Mouse (Mus musculus) embryonic facial prominence, embryonic 11.5 days (tissue): ENCODE measurements around the gene Gdf5. TPM values are rescaled to one million over a fixed set of nuclear protein-coding genes. Genes with fewer than 3 reads are reported as not detected.
A peak's percentile ranks its signal among the peaks of the same experiment; 100 is the strongest.

Experiments used
- ATAC-seq: fragments of 200-750 bp; cut with Nextera tagmentation; replicated peaks from 2 replicates; pipeline ENCODE4 v1.8.0; 2017; ENCODE audit warnings: low read depth; ENCODE audit not compliant: insufficient number of reproducible peaks, low FRiP score, low TSS enrichment
- DNase-seq: peaks from one replicate; pipeline ENCODE4 v3.0.0-alpha.2; 2015; ENCODE audit warnings: low spot score
- H3K27ac ChIP-seq: fragments of 300-500 bp; sonication (generic); replicated peaks from 2 replicates; pipeline ENCODE4 v1.5.1; 2014; ENCODE audit warnings: mild to moderate bottlenecking, low read depth, low read length, control low read depth
- H3K27me3 ChIP-seq: fragments of 300-500 bp; sonication (generic); 2 replicates; pipeline ENCODE4 v1.6.1; 2014; ENCODE audit warnings: mild to moderate bottlenecking, low read length, moderate library complexity, mixed read lengths; ENCODE audit not compliant: control insufficient read depth, insufficient read depth
- H3K36me3 ChIP-seq: fragments of 300-500 bp; sonication (generic); replicated peaks from 2 replicates; pipeline ENCODE4 v1.6.1; 2014; ENCODE audit warnings: low read depth, mild to moderate bottlenecking, low read length, moderate library complexity, mixed read lengths; ENCODE audit not compliant: control insufficient read depth, insufficient read depth
- H3K4me1 ChIP-seq: fragments of 300-500 bp; sonication (generic); 2 replicates; pipeline ENCODE4 v1.6.1; 2014; ENCODE audit warnings: low read length, mixed read lengths; ENCODE audit not compliant: control insufficient read depth, insufficient read depth
- H3K4me2 ChIP-seq: fragments of 300-500 bp; sonication (generic); 2 replicates; pipeline ENCODE4 v1.6.1; 2014; ENCODE audit warnings: low read depth, mild to moderate bottlenecking, control low read depth, low read length, moderate library complexity
- H3K4me3 ChIP-seq: fragments of 300-500 bp; sonication (generic); 2 replicates; pipeline ENCODE4 v1.5.1; 2014; ENCODE audit warnings: low read depth, low read length, control low read depth
- H3K9ac ChIP-seq: fragments of 300-500 bp; sonication (generic); replicated peaks from 2 replicates; pipeline ENCODE4 v1.6.1; 2014; ENCODE audit warnings: mild to moderate bottlenecking, control low read depth, low read length
- H3K9me3 ChIP-seq: fragments of 300-500 bp; sonication (generic); replicated peaks from 2 replicates; pipeline ENCODE4 v1.6.1; 2016; ENCODE audit warnings: mild to moderate bottlenecking, low read length, inconsistent platforms, mixed read lengths; ENCODE audit not compliant: control insufficient read depth
- WGBS: fragments of 180-500 bp; shearing (Covaris S2); extraction: QIAGEN DNeasy Blood & Tissue Kit; methylation state at CpG from one replicate; pipeline ENCODE4 v1.1.7; 2014; 5-methylcytosine and 5-hydroxymethylcytosine counted together
- polyA plus RNA-seq: library from polyadenylated mRNA; unstranded; fragments of >200 nt; fragmentation: Nextera tagmentation; extraction: Ambion mirVana; gene quantifications from 2 replicates; pipeline ENCODE4 v1.2.1, GENCODE M21; 2014

Gdf5 gene
- 3.2 TPM in 2 replicates for polyA plus RNA-seq

DNA sequence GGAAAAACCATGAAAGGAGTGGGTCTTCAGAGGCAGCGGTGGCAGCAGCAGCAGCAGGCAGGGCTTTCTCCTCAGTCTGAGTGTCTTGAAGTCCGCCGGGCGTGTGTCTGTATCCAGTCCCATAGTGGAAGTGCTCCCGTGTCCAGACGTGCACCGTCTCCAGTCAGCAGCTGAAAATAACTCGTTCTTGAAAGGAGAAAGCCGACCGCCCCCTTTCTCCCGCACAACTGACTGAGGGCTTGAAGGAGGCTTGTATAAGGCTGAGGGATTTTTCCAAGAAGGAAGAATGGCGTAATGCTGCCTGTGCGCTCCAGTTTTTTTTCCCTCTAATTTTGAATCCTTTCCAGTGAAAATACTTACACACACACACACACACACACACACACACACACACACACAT lies at the start of gene Gdf5:
Gene Gdf5, minus strand, starts transcription at position 244 of the 400 bp plus-strand sequence.
- DNase-seq (peak; percentile 41), ATAC-seq (no peak)
- Histone ChIP-seq H3K4me3 (no peak within 1 kb of the TSS), H3K4me2 (peak within 1 kb of the TSS; percentile 17; the same call in 1 of the 2 replicates), H3K9me3 (no peaks in the 10 kb centered on the region), H3K27me3 (no peaks in the 10 kb centered on the region), H3K27ac (0 out of 2 replicates have a peak within 1 kb of the TSS, but pooled peaks have one; percentile 47), H3K36me3 (no peaks in the 10 kb centered on the region), H3K4me1 (peaks cover 13% of the 10 kb centered on the region; the same call in 1 of the 2 replicates), H3K9ac (no peak within 1 kb of the TSS)
- 41% methylated on average over 13 of the region's 13 CpGs for WGBS

DNA sequence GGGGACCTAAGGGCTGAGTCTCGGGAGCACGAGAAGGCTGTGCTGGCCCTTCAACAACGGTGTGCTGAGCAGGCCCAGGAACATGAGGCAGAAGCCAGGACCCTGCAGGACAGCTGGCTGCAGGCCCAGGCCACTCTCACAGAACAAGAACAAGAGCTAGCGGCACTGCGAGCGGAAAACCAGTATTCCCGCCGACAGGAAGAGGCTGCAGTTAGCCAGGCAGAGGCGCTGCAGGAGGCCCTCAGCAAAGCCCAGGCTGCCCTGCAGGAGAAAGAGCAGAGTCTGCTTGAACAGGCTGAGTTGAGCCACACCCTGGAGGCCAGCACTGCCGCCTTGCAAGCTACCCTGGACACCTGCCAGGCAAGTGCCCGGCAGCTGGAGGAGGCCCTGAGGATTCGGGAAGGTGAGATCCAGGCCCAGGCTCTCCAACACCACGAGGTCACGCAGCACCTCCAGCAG lies 46.7 kb upstream of the Gdf5 start:
- no peak overlapping the region for H3K27ac ChIP-seq
- DNase-seq (no peak), ATAC-seq (no peak)
- H3K4me2 ChIP-seq, result no peak overlapping the region
- peaks cover 32% of the 10 kb centered on the region for H3K36me3 ChIP-seq
- H3K4me3 ChIP-seq, result no peak overlapping the region
- H3K27me3 ChIP-seq, result no peaks in the 10 kb centered on the region
- no peaks in the 10 kb centered on the region for H3K4me1 ChIP-seq
- no peaks in the 10 kb centered on the region for H3K9me3 ChIP-seq
- H3K9ac ChIP-seq, result no peak overlapping the region
- WGBS, result 88% methylated on average over 14 of the region's 14 CpGs

DNA sequence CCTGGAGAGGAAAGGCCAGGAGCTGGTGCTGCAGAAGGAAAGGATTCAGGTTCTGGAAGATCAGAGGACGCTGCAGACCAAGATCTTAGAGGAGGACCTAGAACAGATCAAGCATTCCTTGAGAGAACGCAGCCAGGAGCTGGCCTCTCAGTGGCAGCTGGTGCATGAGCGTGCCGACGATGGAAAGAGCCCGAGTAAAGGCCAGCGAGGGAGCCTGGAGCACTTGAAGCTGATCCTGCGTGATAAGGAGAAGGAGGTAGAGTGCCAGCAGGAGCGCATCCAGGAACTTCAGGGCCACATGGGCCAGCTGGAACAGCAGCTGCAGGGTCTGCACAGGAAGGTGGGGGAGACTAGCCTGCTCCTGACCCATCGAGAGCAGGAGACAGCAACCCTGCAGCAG lies 46.0 kb upstream of the Gdf5 start:
- H3K27me3 ChIP-seq, result no peaks in the 10 kb centered on the region
- DNase-seq (no peak), ATAC-seq (no peak)
- no peak overlapping the region for H3K4me2 ChIP-seq
- 91% methylated on average over 10 of the region's 10 CpGs for WGBS
- H3K9me3 ChIP-seq, result no peaks in the 10 kb centered on the region
- no peak overlapping the region for H3K9ac ChIP-seq
- H3K4me1 ChIP-seq, result no peaks in the 10 kb centered on the region
- no peak overlapping the region for H3K27ac ChIP-seq
- H3K4me3 ChIP-seq, result no peak overlapping the region
- H3K36me3 ChIP-seq, result peaks cover 30% of the 10 kb centered on the region

DNA sequence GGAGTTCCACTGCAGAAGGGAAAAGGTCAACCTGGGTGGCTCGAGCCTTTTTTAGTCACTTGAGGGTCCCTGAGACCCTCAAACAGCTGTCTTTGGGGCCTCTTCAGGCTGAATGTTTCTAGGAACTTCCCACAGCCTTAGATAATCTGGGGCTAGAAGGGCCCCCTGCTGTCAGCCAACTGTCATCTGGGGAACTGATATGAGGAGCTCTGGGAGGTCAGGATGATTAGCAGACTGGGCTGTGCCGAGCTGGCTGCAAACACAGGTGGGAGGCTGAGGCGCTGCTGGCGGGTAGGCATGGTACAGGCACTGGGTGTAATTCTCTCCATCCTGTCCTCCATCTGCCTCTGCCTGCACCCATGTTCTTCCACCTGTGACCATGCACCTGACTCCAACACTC lies 43.9 kb upstream of the Gdf5 start:
- ATAC-seq, result no peak
- H3K27ac ChIP-seq, result no peak overlapping the region
- H3K9ac ChIP-seq, result no peak overlapping the region
- H3K36me3 ChIP-seq, result peaks cover 31% of the 10 kb centered on the region
- no peaks in the 10 kb centered on the region for H3K9me3 ChIP-seq
- no peak for DNase-seq
- H3K4me1 ChIP-seq, result no peaks in the 10 kb centered on the region
- no peak overlapping the region for H3K4me3 ChIP-seq
- H3K27me3 ChIP-seq, result no peaks in the 10 kb centered on the region
- no peak overlapping the region for H3K4me2 ChIP-seq
- 79% methylated on average over 4 of the region's 4 CpGs for WGBS

GRCm38 (mm10) chr2:155987131-155987530 lies 42.0 kb upstream of the Gdf5 start:
- ATAC-seq (no peak), DNase-seq (no peak)
- Histone ChIP-seq H3K27me3 (no peaks in the 10 kb centered on the region), H3K9ac (no peak overlapping the region), H3K4me2 (no peak overlapping the region), H3K9me3 (no peaks in the 10 kb centered on the region), H3K36me3 (peaks cover 27% of the 10 kb centered on the region), H3K27ac (no peak overlapping the region), H3K4me3 (no peak overlapping the region), H3K4me1 (no peaks in the 10 kb centered on the region)
- 97% methylated on average over 6 of the region's 6 CpGs for WGBS

DNA sequence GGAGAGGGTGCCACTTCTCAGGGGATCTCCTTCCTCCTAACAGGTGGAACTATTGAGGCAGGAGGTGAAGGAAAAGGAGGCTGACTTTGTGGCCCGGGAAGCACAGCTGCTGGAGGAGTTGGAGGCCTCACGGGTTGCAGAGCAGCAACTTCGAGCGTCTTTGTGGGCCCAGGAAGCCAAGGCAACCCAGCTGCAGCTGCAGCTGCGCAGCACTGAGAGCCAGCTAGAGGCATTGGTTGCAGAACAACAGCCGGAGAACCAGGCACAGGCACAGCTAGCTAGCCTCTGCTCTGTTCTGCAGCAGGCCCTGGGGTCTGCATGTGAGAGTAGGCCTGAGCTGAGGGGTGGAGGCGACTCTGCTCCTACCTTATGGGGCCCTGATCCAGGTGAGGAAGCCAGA lies 40.6 kb upstream of the Gdf5 start:
- no peak overlapping the region for H3K4me3 ChIP-seq
- no peaks in the 10 kb centered on the region for H3K27me3 ChIP-seq
- H3K4me2 ChIP-seq, result no peak overlapping the region
- 84% methylated on average over 7 of the region's 7 CpGs for WGBS
- H3K27ac ChIP-seq, result no peak overlapping the region
- no peak overlapping the region for H3K9ac ChIP-seq
- no peaks in the 10 kb centered on the region for H3K9me3 ChIP-seq
- peaks cover 29% of the 10 kb centered on the region for H3K36me3 ChIP-seq
- no peaks in the 10 kb centered on the region for H3K4me1 ChIP-seq
- ATAC-seq (no peak), DNase-seq (no peak)

GRCm38 (mm10) chr2:155979328-155979991 lies 34.3 kb upstream of the Gdf5 start:
- peaks cover 29% of the 10 kb centered on the region for H3K36me3 ChIP-seq
- 87% methylated on average over 5 of the region's 5 CpGs for WGBS

GRCm38 (mm10) chr2:155974087-155974731 lies 29.0 kb upstream of the Gdf5 start:
- 82% methylated on average over 14 of the region's 14 CpGs for WGBS
- Histone ChIP-seq H3K9ac (no peak overlapping the region), H3K36me3 (peaks cover 31% of the 10 kb centered on the region), H3K27me3 (no peaks in the 10 kb centered on the region), H3K9me3 (no peaks in the 10 kb centered on the region), H3K4me3 (no peak overlapping the region), H3K4me1 (no peaks in the 10 kb centered on the region), H3K4me2 (no peak overlapping the region), H3K27ac (no peak overlapping the region)
- ATAC-seq (no peak), DNase-seq (no peak)

More at GRCm38 (mm10) chr2:155979328-155979991, 34.3 kb upstream of the Gdf5 start:
- Histone ChIP-seq H3K4me2 (no peak overlapping the region), H3K27me3 (no peaks in the 10 kb centered on the region), H3K4me1 (no peaks in the 10 kb centered on the region), H3K9ac (no peak overlapping the region), H3K27ac (no peak overlapping the region), H3K9me3 (no peaks in the 10 kb centered on the region), H3K4me3 (no peak overlapping the region)
- DNase-seq, result no peak
- ATAC-seq, result no peak
